Mouse (Mus musculus) olfactory bulb, adult 2 months (tissue): ENCODE data around the gene Fryl.

Experiments
- CTCF ChIP-seq: fragments of 200-500 bp; IDR thresholded peaks from 2 replicates; pipeline ENCODE4 v1.5.1; 2012; ENCODE audit warnings: low read depth, mild to moderate bottlenecking, low read length, moderate library complexity; ENCODE audit not compliant: insufficient read depth
- POLR2A ChIP-seq: fragments of 200-500 bp; IDR thresholded peaks from 2 replicates; pipeline ENCODE4 v1.6.1; 2012; ENCODE audit warnings: mild to moderate bottlenecking, low read depth, low read length, moderate library complexity; ENCODE audit not compliant: insufficient read depth

GRCm38 (mm10) chr5:73102342-73102989 is 154.0 kb downstream of the Fryl start:
- TF ChIP-seq POLR2A, result no peak
- TF ChIP-seq CTCF, result no peak
